ENCODE assay signal across 21 mouse cellular contexts in genomic region chr8:29836044-29836443, GRCm38 (mm10).
DNase-seq lines count a peak whose midpoint lies in the region; ATAC-seq and TF ChIP-seq lines count a peak whose summit lies in the region.
"Had no signal": no experiment of that assay in that cellular context is flagged by ENCODE, and none has a peak within 500 bp of the region (broad histone marks: within the 10 kb centered on the region; RNA-seq: fewer than 3 reads in every experiment).

No protein-coding gene starts in this region.

- H3K27ac ChIP-seq in heart, postnatal 0 days (ENCODE audit: low read depth) = no peak overlapping the region
- no peak overlapping the region for H3K27ac ChIP-seq in kidney, postnatal 0 days

- H3K36me3 ChIP-seq in heart, postnatal 0 days (replicated peaks; ENCODE audit: control insufficient read depth, insufficient read depth, low read length) = no peaks in the 10 kb centered on the region
- H3K36me3 ChIP-seq in kidney, postnatal 0 days (ENCODE audit: insufficient read depth, low read length) = no peaks in the 10 kb centered on the region
- H3K36me3 ChIP-seq: G1E had no signal

- no peaks in the 10 kb centered on the region for H3K4me1 ChIP-seq in heart, postnatal 0 days (ENCODE audit: control insufficient read depth, insufficient read depth)
- no peaks in the 10 kb centered on the region for H3K4me1 ChIP-seq in kidney, postnatal 0 days (replicated peaks; ENCODE audit: insufficient read depth, low read length)

- intact Hi-C loops in heart, postnatal 10 days (cut with DNase I) = no loop called here

- H3K4me3 ChIP-seq in heart, postnatal 0 days (ENCODE audit: low read depth, low read length) = no peak overlapping the region
- H3K4me3 ChIP-seq in kidney, postnatal 0 days (replicated peaks; ENCODE audit: low read depth, low read length) = no peak overlapping the region

- no peak overlapping the region for H3K4me2 ChIP-seq in heart, postnatal 0 days (ENCODE audit: low read depth, low read length)
- no peak overlapping the region for H3K4me2 ChIP-seq in kidney, postnatal 0 days (ENCODE audit: low read length)

- H3K9ac ChIP-seq in heart, postnatal 0 days (replicated peaks; ENCODE audit: low read depth, low read length) = no peak overlapping the region
- H3K9ac ChIP-seq in kidney, postnatal 0 days (ENCODE audit: low read depth, low read length) = no peak overlapping the region

- no peak for TF ChIP-seq EP300 in heart, postnatal 0 days (IDR thresholded peaks at IDR 0.05; ENCODE audit: low read depth)

- TF ChIP-seq CTCF in heart, postnatal 0 days (IDR thresholded peaks at IDR 0.05; ENCODE audit: low read depth) = no peak
- no peak for TF ChIP-seq CTCF in kidney, postnatal 0 days (IDR thresholded peaks at IDR 0.05; ENCODE audit: low read depth)

- H3K9me3 ChIP-seq in heart, postnatal 0 days (replicated peaks; ENCODE audit: control insufficient read depth, low read length) = no peaks in the 10 kb centered on the region
- no peaks in the 10 kb centered on the region for H3K9me3 ChIP-seq in kidney, postnatal 0 days (replicated peaks; ENCODE audit: low read length)

- WGBS in heart, postnatal 0 days = 56% methylated on average over 2 of the region's 2 CpGs
- WGBS in kidney, postnatal 0 days = 51% methylated on average over 2 of the region's 2 CpGs

- H3K27me3 ChIP-seq in heart, postnatal 0 days (ENCODE audit: control insufficient read depth, insufficient read depth, low read length) = no peaks in the 10 kb centered on the region
- no peaks in the 10 kb centered on the region for H3K27me3 ChIP-seq in kidney, postnatal 0 days (ENCODE audit: insufficient read depth, low read length)
- H3K27me3 ChIP-seq: CH12.LX, Patski had no signal

- no peak for ATAC-seq in heart, postnatal 0 days (ENCODE audit: insufficient read depth, low read depth)
- no peak for ATAC-seq in kidney, postnatal 0 days (replicated peaks; ENCODE audit: low FRiP score, low read depth)
- ATAC-seq in hematopoietic stem cell, adult 5-6 weeks (replicated peaks in 1 of 2; ENCODE audit: insufficient read depth in 1 of 2, low FRiP score in 2 of 2, low TSS enrichment in 1 of 2, low read depth in 1 of 2, poor library complexity in 2 of 2, severe bottlenecking in 2 of 2) = peak; percentile 62 to 71; a peak in 3 of 4 replicates
- ATAC-seq: activated CD4-positive, CD25-positive, alpha-beta regulatory T cell, adult 4 months; CD4-positive, CD25-positive, alpha-beta regulatory T cell, adult 4 months; Patski had no signal

- peak; percentile 7 for DNase-seq in heart, postnatal 0 days (ENCODE audit: low spot score)
- no peak for DNase-seq in heart, postnatal 10 days
- peak; percentile 30 for DNase-seq in kidney, postnatal 0 days (ENCODE audit: low spot score)
- DNase-seq in kidney, adult 8-10 months = no peak
- no peak for DNase-seq in urinary bladder, adult 18-20 months (ENCODE audit: low spot score in 2 of 2)
- DNase-seq: adrenal gland, adult 2 months; adrenal gland, adult 8-10 months; adrenal gland, postnatal 10 days; adrenal gland, postnatal 14 days; adrenal gland, postnatal 25 days; adrenal gland, postnatal 36 days; B cell, adult 2 months; cerebellum, adult 11 months; cerebellum, adult 11-12 months; cerebellum, adult 18-20 months had no signal

Comparison
In these comparisons a context has a peak if more than half of its experiments do, and no peak if none do; other contexts are left out.
1. DNase-seq: peak in heart, postnatal 0 days (single experiment) and kidney, postnatal 0 days (single experiment); none in heart, postnatal 10 days (0 of 2), kidney, adult 8-10 months (0 of 2) and urinary bladder, adult 18-20 months (0 of 2).
2. ATAC-seq: peak in hematopoietic stem cell, adult 5-6 weeks (2 of 2); none in heart, postnatal 0 days (single experiment) and kidney, postnatal 0 days (single experiment).